Mouse (Mus musculus) left cerebral cortex, postnatal 25 days (tissue): Measurements from ENCODE around the gene Gm49359. TPM values are rescaled to one million over a fixed set of nuclear protein-coding genes. Genes with fewer than 3 reads are reported as not detected.
"Not testable (repeated sequence)": the region's sequence is repeated elsewhere in the genome, so short reads cannot be mapped to it uniquely, and the experiment has no call there.

Source experiments
- DNase-seq, 2 experiments: peaks; one replicate each; pipeline ENCODE4 v3.0.0; 2022; ENCODE audit warnings: low spot score in 2 of 2, mixed read lengths in 1 of 2
- intact Hi-C: fragments of 180-260 bp; cut with DNase I; formaldehyde crosslinking; loops from one replicate; pipeline ENCODE4 v1.15.1; 2025
- microRNA-seq, 2 experiments: library from miRNA; unstranded; fragments of <30 nt; microRNA quantifications; one replicate each; pipeline ENCODE4 v1.2.0; 2022
- total RNA-seq, 2 experiments: library from RNA; stranded (reverse); gene quantifications; 2 replicates each; pipeline ENCODE4 v1.2.3; 2021

The Gm49359 gene
- 10 to 100 TPM; 14.5 to 17.1 TPM for total RNA-seq

DNA sequence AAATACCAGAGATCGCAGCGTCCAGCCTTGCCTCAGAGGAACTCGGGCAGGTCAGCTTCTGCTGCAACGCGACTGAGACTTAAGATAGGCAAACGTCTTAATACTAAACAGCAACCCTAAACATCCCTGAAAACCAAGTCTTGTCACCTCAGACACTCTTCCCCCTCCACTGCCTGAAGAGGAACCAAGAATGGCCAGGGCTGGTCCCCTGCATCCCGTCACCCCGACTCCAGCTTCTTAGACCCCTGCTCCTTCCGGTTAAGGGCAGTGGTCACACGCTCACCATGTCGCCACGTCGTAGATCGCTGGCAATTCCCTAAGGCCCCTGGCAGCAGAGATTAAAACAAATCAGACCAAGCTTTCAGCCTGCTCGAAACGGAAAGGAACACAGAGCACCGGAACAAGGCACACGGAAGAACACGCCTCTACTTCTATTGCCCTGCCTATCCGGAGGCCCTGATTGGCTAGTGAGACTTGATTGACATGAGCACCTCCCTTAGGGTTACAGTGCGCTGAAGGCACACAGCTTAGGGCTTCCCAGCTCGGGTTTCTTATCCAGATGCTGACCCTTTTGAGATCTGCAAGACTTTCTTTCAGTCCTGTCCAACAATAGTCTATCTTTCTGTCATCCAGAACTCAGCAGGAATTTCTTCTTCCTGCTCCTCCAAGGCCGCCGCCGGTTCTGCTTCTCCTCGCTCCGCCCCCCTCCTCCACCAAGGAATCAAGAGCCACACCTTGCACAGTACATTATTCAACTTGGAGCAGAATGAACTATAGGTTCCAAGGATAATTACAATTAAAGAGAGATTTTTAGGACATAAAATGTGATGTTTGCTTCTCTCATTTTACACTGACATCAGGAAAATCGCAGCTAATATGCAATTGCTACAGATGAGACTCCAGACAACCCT is at the start of gene Gm49359:
TSS of gene Gm49359 (minus strand) at position 409 of the 911 bp plus-strand sequence.
- intact Hi-C loops: loop anchor here (10.0 kb wide), 1 partner anchor 188 kb away; no protein-coding TSS in a partner anchor
- peak; percentile 90 to 94 for DNase-seq

DNA sequence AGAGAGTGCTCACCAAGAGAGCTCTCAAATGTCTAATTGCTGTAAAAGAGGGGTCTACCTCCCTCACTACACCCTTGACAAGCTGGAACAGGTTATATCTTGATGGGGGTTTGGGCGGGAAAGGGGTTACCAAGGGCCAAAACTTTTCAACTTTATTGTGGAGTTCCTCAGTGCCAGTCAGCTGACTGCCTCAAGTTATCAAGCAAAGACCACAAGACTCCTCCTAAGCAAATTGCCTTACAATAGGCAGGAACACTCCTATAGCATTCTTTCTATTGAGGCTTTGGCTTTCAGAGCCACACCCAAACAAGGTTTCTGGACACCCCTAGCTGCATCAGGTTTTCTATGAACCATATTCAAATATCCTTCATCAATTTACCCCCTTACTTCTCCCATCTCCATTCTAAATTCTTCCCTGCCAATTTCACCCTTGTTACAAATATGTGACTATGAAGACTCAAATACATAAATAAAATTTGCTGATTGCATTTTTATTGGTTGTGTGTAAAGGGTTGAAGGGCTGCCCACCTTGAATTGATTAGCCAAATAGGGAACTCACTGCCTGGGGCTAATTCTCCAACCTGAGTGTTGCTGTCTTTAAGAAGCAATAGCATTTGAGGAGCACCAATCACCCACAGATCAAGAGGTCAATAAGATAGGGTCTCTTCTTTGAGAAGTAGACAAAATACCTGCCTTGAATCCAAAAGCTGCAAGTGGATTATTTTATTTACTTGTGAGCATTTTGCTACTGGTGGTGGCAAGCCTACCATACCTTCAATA is 44.2 kb upstream of the Gm49359 start:
- intact Hi-C loops: not testable (repeated sequence)

DNA sequence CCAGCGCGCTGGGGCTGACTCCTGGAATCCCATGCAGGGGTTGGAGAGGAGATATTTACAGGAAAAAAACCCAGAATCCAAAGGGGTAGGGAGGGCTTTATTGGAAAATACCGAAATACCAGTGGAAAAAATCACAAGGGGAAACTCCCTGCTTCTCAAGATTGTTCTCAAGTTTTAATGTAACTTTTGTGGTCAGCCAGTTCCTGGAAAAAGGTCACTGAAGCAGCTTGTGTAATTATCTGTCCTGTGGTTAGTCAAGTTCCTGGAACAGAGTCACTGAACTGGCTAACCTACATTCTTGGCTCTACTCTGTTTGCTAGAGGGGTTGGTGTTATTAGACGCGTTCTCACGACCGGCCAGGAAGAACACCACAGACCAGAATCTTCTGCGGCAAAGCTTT is 6.0 kb upstream of the Gm49359 start:
- intact Hi-C loops, DNase-seq: not testable (repeated sequence)

More for the DNA sequence above, 44.2 kb upstream of the Gm49359 start:
- not testable (repeated sequence) for DNase-seq

GRCm38 (mm10) chr13:62469947-62470346 is 3.3 kb upstream of the Gm49359 start:
- intact Hi-C loops: loop anchor here (10.0 kb wide), 1 partner anchor 185 kb away; no protein-coding TSS in a partner anchor
- peak in 1 of 2 experiments; percentile 16 for DNase-seq

Small RNA genes within 50 kb of the gene (microRNA-seq; reads per million reads assigned to microRNA genes)
- 0.74 to 2.0 reads per million in 2 experiments for gene Gm22256

Other genes starting within 250 kb of the Gm49359 start
- gene Gm3604, start 83.7 kb downstream of the Gm49359 start, total RNA-seq: 1 to 10 TPM in 1 of 2 experiments, under 1 TPM in 1; 0.82 to 1.2 TPM
- 1 to 10 TPM in 1 of 2 experiments, under 1 TPM in 1; 0.78 to 1.1 TPM for gene Zfp935, start 91.7 kb upstream of the Gm49359 start, total RNA-seq
- gene Zfp934, start 104.4 kb upstream of the Gm49359 start, total RNA-seq: 1 to 10 TPM; 6.1 to 7.0 TPM
- 1 to 10 TPM; 2.8 to 3.0 TPM for gene 6720489N17Rik, start 157.3 kb upstream of the Gm49359 start, total RNA-seq